Mouse (Mus musculus) cerebellum, adult 11 months (tissue): ENCODE data around the gene Slc35e4.
"Not testable (repeated sequence)": the region's sequence is repeated elsewhere in the genome, so short reads cannot be mapped to it uniquely, and the experiment has no call there.

Source experiments
- DNase-seq: peaks from one replicate; pipeline ENCODE4 v3.0.0; 2022

Slc35e4 gene

DNA sequence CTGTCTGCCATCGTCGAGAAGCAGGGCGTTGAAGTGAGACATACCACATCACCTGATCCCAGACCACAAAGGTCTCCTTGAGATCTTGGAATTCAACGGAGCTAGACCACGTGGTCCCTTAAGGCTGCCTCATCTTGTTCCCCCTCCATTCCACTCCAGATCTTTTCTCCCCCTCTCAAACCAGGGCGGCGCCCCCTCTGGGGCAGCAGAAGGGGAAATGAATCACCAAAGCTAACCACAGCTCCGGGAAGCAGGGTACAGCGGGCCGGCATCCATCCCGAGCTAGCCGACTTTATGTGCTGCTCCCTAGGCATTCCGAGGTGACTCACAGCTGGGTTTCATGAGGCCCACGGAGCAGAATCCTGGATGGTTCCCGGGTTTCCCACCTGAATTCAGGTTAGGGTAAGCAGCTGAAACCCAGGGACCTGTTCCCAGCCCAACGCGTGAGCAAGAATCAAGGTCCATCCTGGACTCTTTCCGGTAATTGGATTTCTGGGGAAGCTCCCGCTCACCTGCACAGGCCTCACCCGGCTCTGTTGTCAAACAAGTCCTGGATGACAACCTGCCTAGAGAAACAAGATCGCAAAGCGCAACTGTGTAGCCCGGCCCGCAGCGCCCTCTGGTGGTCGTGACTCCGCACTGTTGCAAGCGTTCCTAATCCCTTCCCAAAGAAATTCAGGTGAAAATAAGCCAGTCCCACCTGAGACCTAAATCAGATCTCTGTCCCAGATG lies at the start of gene Slc35e4:
Gene Slc35e4 (minus strand): TSS at position 556 of the 732 bp plus-strand sequence.
- DNase-seq, result peak; percentile 87

DNA sequence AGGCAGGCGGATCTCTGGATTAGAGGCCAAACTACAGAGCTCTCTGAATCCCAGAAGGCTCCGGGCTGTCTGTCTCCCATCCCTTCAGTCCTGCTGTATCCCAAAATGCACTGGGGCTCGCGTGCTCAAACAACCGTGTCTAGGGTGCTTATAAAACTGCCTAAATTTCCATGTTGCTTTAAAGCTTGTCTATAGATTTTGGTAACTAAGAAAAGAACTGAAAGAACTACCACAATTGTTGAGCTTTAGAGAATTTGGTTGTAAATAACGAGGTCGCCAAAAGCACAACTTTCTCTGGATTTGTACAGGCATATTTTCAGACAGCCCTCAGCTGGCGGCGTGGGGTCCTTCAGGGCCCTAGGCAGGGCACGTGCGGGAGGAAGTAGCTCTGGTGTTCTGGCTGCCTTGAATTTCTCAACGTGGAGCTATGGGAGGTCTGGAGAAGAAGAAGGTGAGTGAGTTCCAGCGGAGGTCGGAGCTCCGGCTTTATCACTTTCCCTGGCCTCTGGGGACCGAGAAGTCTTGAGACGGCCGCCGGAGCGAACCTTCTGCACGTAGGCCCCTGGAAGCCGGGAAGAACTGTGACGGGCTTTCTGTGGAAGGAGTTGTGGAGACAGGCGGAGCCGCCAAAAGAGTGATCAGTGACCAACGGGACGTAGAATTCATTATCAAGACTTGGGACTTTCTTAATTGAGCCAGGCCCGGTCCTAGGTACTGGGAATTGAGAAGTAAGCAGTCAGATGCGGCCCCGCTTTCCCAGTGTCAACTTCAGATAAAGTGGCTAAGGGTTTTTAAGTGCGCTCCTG lies 49.3 kb upstream of the Slc35e4 start, which contains the start of gene Pes1:
Gene Pes1 (plus strand): TSS at position 366 of the 806 bp plus-strand sequence.
- peak; percentile 78 for DNase-seq

DNA sequence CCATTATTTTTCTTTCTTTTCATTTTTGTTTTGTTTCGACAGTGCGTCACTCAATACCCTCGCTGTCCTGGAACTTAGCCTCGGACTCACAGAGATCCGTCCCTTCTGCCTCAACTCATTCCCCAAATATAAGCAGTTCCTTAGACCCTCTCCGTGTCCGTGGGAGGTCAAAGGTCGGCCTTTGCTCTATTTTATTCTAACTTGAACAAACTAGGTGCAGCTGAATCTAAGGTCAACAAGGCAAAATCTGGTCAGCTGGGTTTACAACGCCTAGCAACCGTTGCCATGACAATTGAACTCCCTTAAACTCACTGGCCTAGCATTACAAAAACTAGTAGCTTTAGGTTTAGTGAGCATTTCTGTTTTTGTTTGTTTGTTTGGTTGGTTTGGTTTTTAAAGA lies 48.7 kb upstream of the Slc35e4 start:
- DNase-seq, result no peak

DNA sequence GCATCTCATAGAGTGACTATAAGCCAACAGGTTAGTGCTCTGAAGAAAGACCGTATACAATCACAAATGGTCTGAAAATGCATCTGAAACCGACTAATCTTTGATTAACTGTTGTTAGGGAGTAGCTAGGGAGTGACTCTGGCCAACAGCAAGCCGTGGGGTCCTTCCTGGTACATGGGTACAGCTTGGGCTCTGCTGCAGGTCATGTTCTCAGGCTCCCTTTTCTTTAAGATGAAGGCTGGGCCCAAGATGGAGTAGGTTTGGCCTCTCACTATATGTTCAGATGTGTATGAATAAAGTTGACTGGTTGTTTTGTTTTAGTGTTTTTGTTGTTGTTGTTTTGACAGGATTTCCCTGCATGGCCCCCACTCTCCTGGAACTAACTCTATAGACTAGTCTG lies 47.3 kb upstream of the Slc35e4 start:
- no peak for DNase-seq

DNA sequence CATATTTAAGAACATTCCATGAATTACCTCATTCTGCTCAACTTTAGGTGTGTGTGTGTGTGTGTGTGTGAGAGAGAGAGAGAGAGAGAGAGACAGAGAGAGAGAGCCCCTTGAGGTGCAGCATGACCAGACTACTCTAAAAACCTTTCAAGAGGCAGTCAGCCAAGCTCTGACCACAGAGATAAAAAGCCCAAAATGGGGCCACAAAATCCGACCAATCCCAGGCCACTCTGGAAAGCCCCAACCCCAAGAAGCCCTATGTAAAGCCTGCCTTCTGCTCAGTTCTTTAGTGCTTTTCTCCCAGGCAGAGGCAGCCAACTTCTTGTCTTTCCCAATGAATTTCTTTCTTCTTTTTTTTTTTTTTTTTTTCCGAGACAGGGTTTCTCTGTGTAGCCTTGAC lies 46.4 kb upstream of the Slc35e4 start:
- DNase-seq, result no peak

DNA sequence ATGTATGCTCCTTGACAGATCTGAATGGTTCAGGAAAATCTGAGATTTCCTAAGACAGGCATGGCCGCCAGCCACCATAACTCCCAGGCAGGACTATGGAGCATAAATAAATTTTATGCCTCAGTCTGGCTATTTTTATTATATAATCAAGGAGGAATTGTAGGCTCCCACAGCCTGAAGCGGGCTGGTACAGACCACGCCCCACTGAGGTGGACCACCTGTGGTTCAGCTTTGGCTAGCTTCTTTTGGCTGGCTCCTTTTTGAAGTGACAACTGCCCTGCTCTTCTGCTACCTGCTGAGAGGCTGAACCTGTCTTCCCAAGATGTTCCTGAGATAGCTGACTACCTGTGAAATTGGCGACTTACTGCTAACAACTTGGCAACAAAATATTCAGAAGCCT lies 40.9 kb upstream of the Slc35e4 start:
- DNase-seq, result not testable (repeated sequence)

DNA sequence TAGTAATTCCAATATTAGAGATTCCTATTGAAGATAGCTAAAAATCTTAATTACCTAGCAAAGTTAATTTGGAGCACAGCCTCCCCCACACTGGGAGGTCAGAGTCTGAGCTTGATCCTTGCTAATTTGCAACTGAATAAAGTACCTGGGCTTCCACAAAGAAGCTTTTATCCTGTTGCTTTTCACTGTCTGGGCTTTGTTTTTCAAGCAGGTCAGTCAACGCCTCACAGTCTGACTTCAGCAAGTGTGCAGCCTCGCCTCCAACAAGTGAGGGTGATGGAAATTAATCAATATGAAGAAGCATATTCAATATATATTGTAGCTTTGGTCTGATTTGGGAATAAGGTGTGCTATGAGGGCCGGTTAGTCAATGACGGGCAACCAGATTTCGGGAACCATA lies 40.4 kb upstream of the Slc35e4 start:
- DNase-seq, result not testable (repeated sequence)

DNA sequence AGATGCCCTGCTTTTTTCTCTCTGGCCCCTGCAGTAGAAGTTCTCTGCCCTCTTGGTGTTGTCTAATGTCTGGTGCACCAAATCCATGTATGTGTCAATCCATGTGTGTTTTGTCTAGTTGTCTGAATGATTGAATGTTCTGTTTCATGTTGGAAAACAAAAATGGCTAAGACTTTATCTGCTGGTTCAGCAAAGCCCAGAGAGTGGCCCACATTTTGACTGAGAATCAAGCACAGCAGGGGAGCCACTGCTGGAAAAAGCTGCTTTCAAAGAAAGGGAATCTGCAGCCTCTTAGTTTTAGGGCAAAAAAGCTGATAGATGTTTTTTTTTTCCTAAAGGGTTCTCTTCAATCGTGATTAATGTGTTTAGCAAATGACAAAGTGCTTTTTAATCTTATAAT lies 31.9 kb upstream of the Slc35e4 start:
- DNase-seq, result no peak

DNA sequence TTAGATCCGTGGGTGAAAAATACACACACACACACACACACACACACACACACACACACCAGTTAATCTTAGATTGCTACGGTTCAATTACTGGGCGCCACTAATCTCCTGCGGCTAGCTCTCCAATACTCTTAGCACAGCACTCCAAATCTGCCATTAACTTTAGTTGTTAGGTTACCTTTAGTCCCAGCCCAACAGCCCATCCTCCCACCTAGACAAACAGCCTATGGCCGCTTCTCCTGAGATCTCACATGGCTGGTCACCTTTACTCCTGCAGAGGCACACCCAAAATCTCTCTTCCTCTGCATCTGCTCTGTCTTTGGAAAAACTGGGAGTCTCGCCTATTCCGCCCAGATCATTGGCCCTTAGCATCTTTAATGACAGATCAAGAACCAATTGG lies 26.9 kb upstream of the Slc35e4 start:
- no peak for DNase-seq

DNA sequence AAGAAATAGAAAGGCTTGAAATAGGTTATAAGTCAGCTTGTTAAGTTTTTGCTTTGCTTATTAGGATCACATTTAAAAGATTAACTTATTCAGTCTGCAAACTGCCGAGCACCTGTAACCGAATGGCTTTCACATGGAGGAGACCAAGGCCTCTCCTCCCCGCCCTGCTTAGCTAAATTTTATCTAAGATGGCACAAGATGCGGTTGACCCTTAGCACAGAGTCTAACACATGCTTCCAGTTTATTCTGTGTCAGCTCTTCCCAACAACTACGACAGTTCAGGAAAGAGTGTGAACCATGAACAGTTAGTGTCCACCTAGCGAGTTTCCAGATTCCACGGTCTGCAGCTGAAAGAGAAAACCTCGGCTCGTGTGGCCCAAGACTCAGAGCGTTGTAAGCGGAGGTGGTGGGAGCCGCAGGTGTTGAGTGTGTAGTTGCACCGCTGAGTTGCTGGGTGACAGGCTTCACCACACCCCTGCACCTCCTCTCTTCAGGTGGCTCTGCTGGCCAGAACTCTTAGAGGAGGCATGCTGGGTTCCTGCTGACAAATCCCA lies 22.9 kb upstream of the Slc35e4 start:
- DNase-seq, result no peak

DNA sequence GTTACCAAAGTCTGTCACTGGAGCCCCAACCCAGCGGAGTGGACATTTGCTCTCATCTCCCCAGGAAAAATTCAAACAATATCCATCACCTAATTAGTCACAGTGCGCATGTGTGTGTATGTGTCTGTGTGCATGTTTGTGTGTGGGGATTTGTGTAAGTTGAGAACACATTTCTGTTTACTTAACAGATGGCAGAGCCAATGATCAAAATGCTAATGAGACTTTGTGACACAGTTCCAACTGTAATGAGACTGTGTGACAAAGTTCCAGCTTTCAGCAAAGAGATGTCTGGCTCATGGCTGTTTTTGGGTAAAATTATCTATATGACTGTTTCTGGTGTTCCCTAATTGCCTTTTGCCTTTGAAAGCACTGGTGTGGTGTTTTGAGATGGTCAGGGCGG lies 21.9 kb upstream of the Slc35e4 start:
- no peak for DNase-seq

DNA sequence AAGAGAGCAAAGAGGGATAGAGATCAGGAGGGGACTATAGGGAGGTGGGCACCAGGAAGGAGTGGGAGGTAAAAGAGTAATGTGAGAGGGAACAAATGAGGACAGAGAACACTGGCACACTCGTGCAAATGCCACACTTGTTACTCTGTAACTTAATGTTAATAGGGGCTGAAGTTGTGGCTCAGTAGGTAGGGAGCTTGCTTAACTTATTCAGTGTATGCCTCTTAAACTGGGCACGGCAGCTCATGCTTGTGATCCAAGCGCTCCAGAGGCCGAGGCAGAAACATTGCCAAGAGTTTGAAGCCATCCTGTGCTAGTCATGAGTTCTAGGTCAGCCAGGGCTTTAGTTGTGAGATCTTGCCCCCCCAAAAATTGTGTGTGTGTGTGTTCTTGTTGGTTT lies 20.7 kb upstream of the Slc35e4 start:
- no peak for DNase-seq

DNA sequence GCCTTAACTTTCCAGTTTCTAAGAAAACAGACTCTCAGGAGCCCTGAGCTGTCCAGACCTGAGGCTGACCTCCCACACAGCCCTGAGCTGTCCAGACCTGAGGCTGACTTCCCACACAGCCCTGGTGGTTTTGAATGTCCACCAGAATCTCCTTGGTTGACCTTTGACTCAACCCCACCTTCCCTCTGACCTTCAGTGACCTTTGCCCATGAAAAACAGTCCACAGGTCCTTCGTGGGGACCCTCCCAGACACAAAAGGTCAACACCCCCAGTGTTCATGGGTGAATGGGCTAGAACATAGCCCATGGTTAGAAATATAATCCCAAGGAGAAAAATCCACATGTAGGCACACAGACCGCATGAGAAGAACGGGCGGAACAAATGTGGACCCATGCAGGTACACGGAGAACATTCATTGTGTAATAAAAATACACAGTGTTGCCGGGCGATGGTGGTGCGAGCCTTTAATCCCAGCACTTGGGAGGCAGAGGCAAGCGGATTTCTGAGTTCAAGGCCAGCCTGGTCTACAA lies 19.4 kb upstream of the Slc35e4 start:
- DNase-seq, result no peak

DNA sequence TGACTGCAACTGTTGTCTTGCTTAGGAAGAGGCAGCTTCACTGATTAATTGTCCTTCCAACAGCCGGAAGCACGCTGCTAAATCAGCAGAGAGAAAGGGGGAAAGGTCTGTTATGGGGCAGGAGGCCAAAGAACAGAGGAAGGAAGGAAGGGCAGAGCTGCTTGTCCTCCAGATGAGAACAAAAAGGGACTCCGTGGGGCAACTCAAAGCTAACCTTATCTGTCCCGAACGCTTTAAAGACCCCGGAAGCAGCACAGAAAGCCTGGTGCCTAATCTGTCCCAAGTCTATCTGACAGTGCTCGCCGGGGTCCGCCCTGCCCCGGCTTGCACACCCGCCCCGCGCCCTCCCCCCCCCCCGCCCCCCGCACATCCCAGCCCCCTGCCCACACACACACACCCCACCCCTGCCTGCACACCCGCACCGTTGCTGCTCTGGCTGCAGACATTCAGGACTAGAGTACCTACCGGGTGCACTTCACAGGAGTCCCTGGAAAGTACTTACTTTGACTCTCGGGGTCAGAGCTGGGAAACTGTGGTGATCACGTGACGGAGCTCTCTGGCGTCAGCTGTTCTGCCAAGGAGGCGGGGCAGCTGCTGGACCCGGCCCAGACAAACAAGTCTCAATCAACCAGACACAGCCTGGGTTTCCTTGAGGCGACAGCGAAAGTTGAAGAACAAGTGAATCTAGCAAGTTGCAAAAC lies 17.2 kb upstream of the Slc35e4 start, which contains the start of gene Tcn2:
Gene Tcn2 (minus strand): TSS at position 649 of the 701 bp plus-strand sequence.
- no peak for DNase-seq

DNA sequence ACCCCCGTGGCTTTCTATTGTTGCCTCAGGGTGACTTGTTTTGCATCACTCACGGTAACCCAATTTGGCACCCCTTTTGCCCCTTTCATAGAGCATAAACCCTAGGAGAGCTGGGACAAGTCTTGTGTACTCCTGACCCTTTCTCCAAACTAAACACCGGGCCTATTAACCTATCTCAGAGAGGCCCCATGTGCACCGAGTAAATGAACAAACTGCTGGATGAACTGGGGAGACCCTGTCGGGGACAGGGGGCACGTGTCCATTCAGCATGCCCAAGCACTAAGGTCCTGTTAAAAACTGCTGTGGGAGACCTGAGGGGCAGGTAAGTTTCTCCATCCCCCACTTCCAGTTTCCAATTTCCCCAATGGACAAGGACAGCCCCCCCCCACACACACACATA lies 16.5 kb upstream of the Slc35e4 start:
- DNase-seq, result no peak

DNA sequence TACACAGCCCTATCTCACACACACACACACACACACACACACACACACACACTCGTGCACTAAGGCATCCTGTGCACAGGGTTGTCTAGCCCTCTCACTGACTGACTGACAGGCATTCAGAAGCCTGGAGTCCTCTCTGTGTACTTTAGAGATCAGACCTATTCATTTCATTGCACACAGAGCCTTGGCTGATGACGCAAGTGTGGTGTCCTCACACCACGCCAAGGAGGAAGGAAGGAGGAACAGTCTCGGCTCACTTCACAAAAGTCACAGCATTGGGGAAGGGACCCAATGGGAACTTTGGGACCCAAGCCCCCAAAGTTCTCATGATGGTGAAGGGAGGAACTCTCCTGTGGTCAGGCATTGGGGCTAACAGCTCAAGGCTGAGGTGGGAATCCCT lies 15.6 kb upstream of the Slc35e4 start:
- DNase-seq, result no peak

DNA sequence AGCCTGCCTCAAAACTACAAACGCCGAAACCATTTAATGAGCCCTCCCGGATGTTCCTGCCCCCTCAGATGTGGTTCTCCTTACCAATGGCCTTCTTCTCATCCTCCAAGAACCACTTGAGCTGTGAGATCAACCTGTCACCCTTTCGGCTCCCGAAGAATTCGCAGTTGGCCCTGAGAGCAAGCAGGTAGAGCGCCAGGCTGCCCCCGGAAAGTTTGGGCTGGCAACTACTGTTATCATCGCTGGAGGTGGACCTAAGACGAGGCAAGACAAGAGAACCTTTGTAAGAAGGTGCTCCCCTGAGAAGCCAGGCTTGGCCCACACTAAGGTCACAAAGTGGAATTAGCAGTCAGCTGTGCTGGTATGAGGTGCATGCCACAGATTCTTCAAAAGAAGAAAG lies 11.5 kb upstream of the Slc35e4 start:
- DNase-seq, result no peak

DNA sequence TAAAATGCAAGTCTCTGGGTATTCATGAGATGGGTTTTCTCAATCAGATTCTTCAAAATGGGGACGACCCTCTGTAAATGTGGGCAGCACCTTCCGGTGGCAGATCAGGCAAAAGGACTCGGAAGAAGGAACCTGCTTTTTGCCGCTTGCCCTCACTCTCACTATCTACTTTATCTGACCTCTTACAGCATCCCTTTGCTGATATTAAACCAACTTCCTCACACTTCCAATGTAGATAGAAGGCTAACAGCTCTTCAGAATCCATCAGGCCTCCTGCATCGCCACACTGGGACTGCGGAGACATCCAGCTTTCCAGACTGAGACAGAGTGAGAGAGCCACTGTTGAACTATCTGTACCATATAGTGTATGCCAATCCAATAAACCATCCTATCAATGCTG lies 8.3 kb upstream of the Slc35e4 start:
- DNase-seq, result no peak

DNA sequence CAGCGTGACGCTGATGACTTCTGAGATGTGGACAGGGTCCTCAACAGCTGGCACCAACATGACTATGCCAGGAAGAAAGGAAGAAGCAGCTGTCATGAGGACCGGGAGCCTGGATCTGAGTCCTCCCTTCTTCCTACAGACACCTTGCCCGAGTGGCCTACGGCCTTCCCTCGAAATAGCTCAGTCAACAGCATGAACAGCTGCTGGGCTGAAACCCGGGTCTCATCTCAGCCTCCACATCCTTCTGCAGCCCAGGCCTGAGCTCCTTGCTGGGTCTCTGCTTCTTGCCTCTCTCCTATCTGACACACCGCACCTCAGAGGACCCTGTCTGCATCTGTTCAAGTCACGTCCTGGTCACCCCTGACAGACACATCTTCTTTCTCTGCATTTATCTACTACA lies 7.7 kb upstream of the Slc35e4 start:
- no peak for DNase-seq

DNA sequence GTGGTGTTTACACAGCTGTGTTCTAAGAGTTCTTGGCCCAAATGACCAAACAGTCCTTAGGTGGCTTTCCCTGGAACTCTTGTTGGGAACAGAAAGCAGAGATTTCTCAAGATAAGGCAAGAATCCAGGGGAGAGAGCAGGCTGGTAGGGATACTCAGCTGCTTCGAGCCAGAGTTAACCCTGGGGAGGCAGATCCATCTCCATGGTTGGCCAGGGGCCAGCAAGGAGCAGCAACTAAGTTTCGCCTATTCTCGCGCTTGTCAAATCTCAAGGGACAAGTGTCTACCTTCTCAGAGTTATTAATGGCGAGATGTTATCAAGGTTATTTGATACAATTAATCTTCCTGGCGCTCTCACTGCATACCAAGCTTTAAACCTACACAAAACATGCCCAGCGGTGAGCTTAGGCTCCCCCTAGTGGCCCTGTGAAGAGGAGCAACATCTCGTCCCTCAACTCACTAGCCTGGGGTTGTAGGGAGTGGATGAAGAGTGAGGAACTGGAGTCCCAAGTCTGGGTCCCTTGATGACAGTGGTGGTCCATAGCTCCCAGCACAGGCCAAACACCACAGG lies 6.9 kb upstream of the Slc35e4 start:
- DNase-seq, result peak; percentile 49

DNA sequence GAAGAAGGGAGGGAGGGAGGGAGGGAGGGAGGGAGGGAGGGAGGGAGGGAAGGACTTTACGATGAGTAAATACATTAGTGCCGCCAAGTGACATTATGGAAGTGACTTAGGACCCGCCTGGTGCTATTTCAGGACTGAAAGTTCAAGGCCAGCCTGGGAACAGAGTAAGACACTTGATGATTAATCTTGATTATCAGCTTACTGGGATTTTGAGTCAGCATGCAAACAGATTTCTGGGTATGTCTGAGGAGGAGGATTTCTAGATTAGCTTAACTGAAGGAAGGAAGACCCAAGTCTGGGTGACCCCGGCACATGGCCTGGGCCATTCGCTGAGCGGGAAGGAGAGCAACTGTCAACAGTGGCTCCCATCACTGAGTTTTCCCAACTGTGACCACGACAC lies 6.0 kb upstream of the Slc35e4 start:
- DNase-seq, result no peak

DNA sequence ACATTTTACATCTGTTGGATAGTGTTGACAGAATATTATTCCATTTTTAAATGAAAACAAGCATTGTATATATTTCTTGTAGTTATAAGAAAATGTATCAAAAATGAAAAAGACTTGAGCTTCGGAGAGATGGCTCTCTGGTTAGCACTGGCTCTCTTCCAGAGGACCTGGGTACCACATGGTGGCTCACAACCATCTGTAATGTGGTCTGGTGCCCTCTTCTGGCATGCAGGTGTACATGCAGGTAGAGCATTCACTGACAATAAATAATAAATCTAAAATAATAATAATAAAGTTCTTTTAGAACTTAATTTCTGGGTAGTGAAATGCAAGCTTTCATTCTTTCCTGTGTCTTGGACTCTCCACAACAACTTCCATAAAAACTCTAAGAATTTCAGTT lies 4.3 kb upstream of the Slc35e4 start:
- DNase-seq, result no peak
